Mouse (Mus musculus) heart, postnatal 0 days (tissue): ENCODE results near the gene Fam71a. TPM values are rescaled to one million over a fixed set of nuclear protein-coding genes. Genes with fewer than 3 reads are reported as not detected.
A peak's percentile ranks its signal among the peaks of the same experiment; 100 is the strongest.
"Not testable (repeated sequence)": the region's sequence is repeated elsewhere in the genome, so short reads cannot be mapped to it uniquely, and the experiment has no call there.

Experiments used
- ATAC-seq: fragments of 200-750 bp; cut with Nextera tagmentation; 2 replicates; pipeline ENCODE4 v1.8.0; 2017; ENCODE audit warnings: low read depth, moderate number of reproducible peaks, moderate library complexity; ENCODE audit not compliant: insufficient read depth
- DNase-seq: peaks from one replicate; pipeline ENCODE4 v3.0.0-alpha.2; 2016; ENCODE audit warnings: low spot score
- H3K27ac ChIP-seq: fragments of 300-500 bp; sonication (generic); 2 replicates; pipeline ENCODE4 v1.5.1; 2014; ENCODE audit warnings: low read depth, mild to moderate bottlenecking
- H3K27me3 ChIP-seq: fragments of 300-500 bp; sonication (generic); 2 replicates; pipeline ENCODE4 v1.6.1; 2014; ENCODE audit warnings: low read length, mixed read lengths; ENCODE audit not compliant: control insufficient read depth, insufficient read depth
- H3K36me3 ChIP-seq: fragments of 300-500 bp; sonication (generic); replicated peaks from 2 replicates; pipeline ENCODE4 v1.6.1; 2014; ENCODE audit warnings: low read length, mixed read lengths; ENCODE audit not compliant: control insufficient read depth, insufficient read depth
- H3K4me1 ChIP-seq: fragments of 300-500 bp; sonication (generic); 2 replicates; pipeline ENCODE4 v1.6.1; 2014; ENCODE audit warnings: antibody characterized with exemption; ENCODE audit not compliant: control insufficient read depth, insufficient read depth
- H3K4me2 ChIP-seq: fragments of 300-500 bp; sonication (generic); 2 replicates; pipeline ENCODE4 v1.6.1; 2014; ENCODE audit warnings: low read depth, mild to moderate bottlenecking, low read length, moderate library complexity
- H3K4me3 ChIP-seq: fragments of 300-500 bp; sonication (generic); 2 replicates; pipeline ENCODE4 v1.5.1; 2014; ENCODE audit warnings: low read depth, low read length
- H3K9ac ChIP-seq: fragments of 300-500 bp; sonication (generic); replicated peaks from 2 replicates; pipeline ENCODE4 v1.6.1; 2014; ENCODE audit warnings: low read depth, low read length, mixed read lengths
- H3K9me3 ChIP-seq: fragments of 300-500 bp; sonication (generic); replicated peaks from 2 replicates; pipeline ENCODE4 v1.6.1; 2016; ENCODE audit warnings: low read length; ENCODE audit not compliant: control insufficient read depth
- CTCF ChIP-seq: IDR thresholded peaks from 2 replicates; pipeline ENCODE4 v1.5.1; 2016; ENCODE audit warnings: antibody characterized with exemption, control low read depth, low read depth
- EP300 ChIP-seq: IDR thresholded peaks from 2 replicates; pipeline ENCODE4 v1.6.1; 2016; ENCODE audit warnings: antibody characterized with exemption, low read depth
- WGBS: fragments of 180-500 bp; shearing (Covaris S2); extraction: QIAGEN DNeasy Blood & Tissue Kit; methylation state at CpG from one replicate; pipeline ENCODE4 v1.1.7; 2014; 5-methylcytosine and 5-hydroxymethylcytosine counted together
- polyA plus RNA-seq: library from polyadenylated mRNA; unstranded; fragments of >200 nt; fragmentation: Nextera tagmentation; extraction: Ambion mirVana; gene quantifications from 2 replicates; pipeline ENCODE4 v1.2.1, GENCODE M21; 2015
- total RNA-seq: library from RNA; depleted of rRNA; stranded (reverse); fragments of >200 nt; gene quantifications from 2 replicates; pipeline ENCODE4 v1.2.3, GENCODE M21; 2014; ENCODE audit warnings: low replicate concordance

The Fam71a gene
- total and polyA plus RNA-seq, 2 experiments from 2014 or later = not detected

DNA sequence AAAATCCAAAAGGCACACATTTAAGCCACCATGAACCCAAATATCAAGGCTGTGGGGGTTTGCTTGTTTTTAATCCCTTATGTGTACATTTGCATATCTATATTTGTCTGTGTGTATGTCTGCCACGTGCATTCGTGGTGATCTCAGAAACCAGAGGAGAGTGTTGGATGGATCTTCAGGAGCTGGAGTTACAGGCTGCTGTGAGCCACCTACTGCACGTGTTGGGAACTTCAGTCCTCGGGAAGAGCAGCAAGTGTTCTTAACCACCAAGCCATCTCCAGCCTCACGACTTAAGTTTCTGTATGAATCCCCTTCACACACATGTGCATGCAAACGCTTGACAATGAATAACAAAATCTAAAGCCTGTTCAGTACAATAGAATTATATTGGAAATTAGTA lies 7.9 kb upstream of the Fam71a start:
- H3K27me3 ChIP-seq = no peaks in the 10 kb centered on the region
- no peaks in the 10 kb centered on the region for H3K4me1 ChIP-seq
- ATAC-seq (peak; percentile 52; the same call in 1 of the 2 replicates), DNase-seq (peak; percentile 49)
- no peak overlapping the region for H3K27ac ChIP-seq
- no peak overlapping the region for H3K9ac ChIP-seq
- WGBS = 14% methylated on average over 6 of the region's 6 CpGs
- H3K4me3 ChIP-seq = no peak overlapping the region
- peaks cover 57% of the 10 kb centered on the region for H3K36me3 ChIP-seq
- no peaks in the 10 kb centered on the region for H3K9me3 ChIP-seq
- TF ChIP-seq CTCF = peak; percentile 61
- TF ChIP-seq EP300 = no peak
- H3K4me2 ChIP-seq = no peak overlapping the region

DNA sequence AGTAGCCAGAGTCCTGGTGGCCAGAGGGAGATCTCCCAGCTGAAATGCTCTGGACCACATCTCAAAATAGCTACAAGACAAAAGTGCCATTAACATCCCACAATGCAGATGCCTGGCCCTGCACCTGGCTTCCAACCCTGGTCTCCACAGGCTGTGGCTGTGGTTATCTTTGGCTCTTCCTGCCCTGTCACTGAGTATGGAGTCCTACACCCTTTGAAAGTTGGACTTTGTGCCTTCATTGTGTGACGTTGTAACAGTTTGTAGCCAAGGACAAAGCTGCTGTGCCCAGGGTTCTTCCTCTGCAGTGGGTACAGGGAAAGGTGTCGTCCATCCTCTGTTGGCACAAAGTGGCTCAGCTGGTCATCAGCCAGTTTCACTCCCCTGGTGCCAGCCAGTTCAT lies 5.8 kb upstream of the Fam71a start:
- WGBS = 72% methylated on average over 2 of the region's 2 CpGs
- no peak overlapping the region for H3K9ac ChIP-seq
- H3K4me2 ChIP-seq = no peak overlapping the region
- H3K9me3 ChIP-seq = no peaks in the 10 kb centered on the region
- no peaks in the 10 kb centered on the region for H3K4me1 ChIP-seq
- no peak for DNase-seq
- peaks cover 40% of the 10 kb centered on the region for H3K36me3 ChIP-seq
- no peak overlapping the region for H3K27ac ChIP-seq
- TF ChIP-seq CTCF (no peak), EP300 (no peak)
- H3K4me3 ChIP-seq = no peak overlapping the region
- H3K27me3 ChIP-seq = no peaks in the 10 kb centered on the region
- ATAC-seq = no peak

DNA sequence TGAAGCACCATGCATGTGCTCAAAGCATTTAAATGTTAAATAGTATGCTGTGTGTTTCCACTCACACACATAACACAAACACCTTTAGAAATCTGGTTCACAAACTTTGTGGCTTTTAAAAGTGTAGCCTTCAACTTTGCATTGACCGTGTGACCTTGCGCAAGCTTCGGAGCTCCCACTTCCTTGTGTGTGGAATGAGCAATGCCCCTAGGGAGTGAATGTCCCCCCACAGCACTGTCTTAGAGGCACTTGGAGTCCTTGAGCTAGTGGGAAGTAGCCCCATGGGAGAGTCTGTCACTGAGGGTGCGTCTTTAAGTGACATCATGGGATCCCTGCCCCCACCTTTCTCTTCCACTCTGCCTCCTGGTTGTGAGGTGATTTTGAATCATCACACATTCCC lies 1.6 kb upstream of the Fam71a start:
- no peak overlapping the region for H3K4me3 ChIP-seq
- TF ChIP-seq EP300 (no peak), CTCF (no peak)
- H3K4me1 ChIP-seq = no peaks in the 10 kb centered on the region
- ATAC-seq (no peak), DNase-seq (no peak)
- 67% methylated on average over 4 of the region's 4 CpGs for WGBS
- H3K36me3 ChIP-seq = peaks cover 9% of the 10 kb centered on the region
- H3K27me3 ChIP-seq = no peaks in the 10 kb centered on the region
- no peak overlapping the region for H3K4me2 ChIP-seq
- no peak overlapping the region for H3K9ac ChIP-seq
- no peak overlapping the region for H3K27ac ChIP-seq
- no peaks in the 10 kb centered on the region for H3K9me3 ChIP-seq

GRCm38 (mm10) chr1:191154314-191154713 lies 10.3 kb downstream of the Fam71a start:
- Histone ChIP-seq H3K27me3 (no peaks in the 10 kb centered on the region), H3K4me2 (no peak overlapping the region), H3K4me1 (no peaks in the 10 kb centered on the region), H3K4me3 (no peak overlapping the region), H3K36me3 (no peaks in the 10 kb centered on the region), H3K9me3 (peaks cover 10% of the 10 kb centered on the region; the same call in 1 of the 2 replicates), H3K9ac (no peak overlapping the region), H3K27ac (peak overlapping the region; percentile 67)
- DNase-seq (peak; percentile 63), ATAC-seq (peak; percentile 57)
- WGBS = 27% methylated on average over 3 of the region's 3 CpGs
- TF ChIP-seq EP300 (no peak), CTCF (no peak)

GRCm38 (mm10) chr1:191153052-191153451 lies 11.6 kb downstream of the Fam71a start:
- Histone ChIP-seq H3K27ac (no peak overlapping the region), H3K4me1 (no peaks in the 10 kb centered on the region), H3K27me3 (no peaks in the 10 kb centered on the region), H3K4me3 (no peak overlapping the region), H3K4me2 (no peak overlapping the region), H3K9me3 (peaks cover 10% of the 10 kb centered on the region; the same call in 1 of the 2 replicates), H3K9ac (no peak overlapping the region), H3K36me3 (no peaks in the 10 kb centered on the region)
- TF ChIP-seq CTCF = peak; percentile 69
- no peak for TF ChIP-seq EP300
- peak; percentile 49 for DNase-seq
- WGBS = 18% methylated on average over 4 of the region's 4 CpGs
- no peak for ATAC-seq

DNA sequence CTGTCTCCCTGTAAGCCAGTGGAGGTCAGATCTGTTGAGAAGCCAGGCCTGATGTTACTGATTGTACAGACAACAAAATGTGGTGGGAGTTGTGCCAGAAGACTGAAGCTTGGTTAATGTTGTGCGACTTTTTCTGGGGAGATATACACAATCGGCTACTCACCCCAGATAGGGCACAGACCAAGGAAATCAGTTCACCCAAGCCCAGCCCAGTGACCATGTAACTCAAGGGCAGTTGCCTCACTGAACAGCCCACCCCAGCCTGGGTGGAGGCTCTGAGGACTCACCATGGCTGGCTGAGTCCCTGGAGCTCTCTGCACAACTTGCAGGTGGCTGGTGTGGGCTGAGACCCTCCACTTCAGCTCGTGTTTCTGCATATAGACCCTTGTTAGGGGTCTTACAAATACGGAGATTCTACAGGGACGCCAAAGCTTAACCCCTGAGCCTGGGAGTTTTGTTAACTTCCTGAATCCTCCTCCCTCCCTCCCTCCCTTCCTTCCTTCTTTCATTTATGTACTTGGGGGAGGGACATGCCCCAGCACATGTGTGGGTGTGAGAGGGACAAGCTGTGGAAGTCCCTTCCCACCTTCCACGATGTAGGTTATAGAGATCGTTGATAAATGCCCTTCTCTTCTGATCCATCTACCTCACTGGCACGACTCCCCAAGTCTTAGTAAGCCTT lies 13.6 kb downstream of the Fam71a start:
- H3K36me3 ChIP-seq = no peaks in the 10 kb centered on the region
- no peak overlapping the region; the same call in 1 of the 2 replicates for H3K27ac ChIP-seq
- H3K9me3 ChIP-seq = no peaks in the 10 kb centered on the region
- no peak overlapping the region for H3K9ac ChIP-seq
- H3K4me2 ChIP-seq = no peak overlapping the region
- no peaks in the 10 kb centered on the region for H3K4me1 ChIP-seq
- ATAC-seq = no peak
- peak; percentile 91 for DNase-seq
- no peak overlapping the region for H3K4me3 ChIP-seq
- no peaks in the 10 kb centered on the region for H3K27me3 ChIP-seq
- 44% methylated on average over 8 of the region's 8 CpGs for WGBS
- no peak for TF ChIP-seq CTCF
- no peak for TF ChIP-seq EP300

DNA sequence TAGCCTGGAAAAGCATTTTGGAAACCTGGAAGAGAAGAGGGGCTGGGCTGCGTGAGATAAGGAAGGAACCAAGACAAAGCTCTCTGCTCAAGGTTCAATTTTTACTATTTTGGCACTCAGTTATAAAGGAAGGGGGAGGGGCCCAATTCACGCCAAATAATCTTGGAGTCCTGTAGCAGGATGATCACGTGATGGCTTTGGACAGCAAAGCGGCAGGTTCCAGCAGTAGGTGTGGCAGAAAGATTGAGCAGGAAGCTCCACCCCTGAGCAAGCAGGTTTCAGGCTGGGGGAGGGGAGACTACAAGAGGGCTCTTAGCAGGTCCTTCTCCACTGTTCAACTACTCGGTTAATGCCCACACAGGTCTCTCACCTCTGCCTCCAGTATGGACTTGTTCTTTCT lies 15.1 kb downstream of the Fam71a start:
- H3K27me3 ChIP-seq, H3K27ac ChIP-seq, H3K4me2 ChIP-seq, DNase-seq, H3K4me3 ChIP-seq, H3K9ac ChIP-seq, H3K36me3 ChIP-seq, H3K4me1 ChIP-seq, ATAC-seq, H3K9me3 ChIP-seq: not testable (repeated sequence)
- WGBS = 68% methylated on average over 4 of the region's 5 CpGs
